Mouse (Mus musculus) heart, postnatal 0 days (tissue): Measurements from ENCODE around the gene Mettl22. TPM values are rescaled to one million over a fixed set of nuclear protein-coding genes. Genes with fewer than 3 reads are reported as not detected.
A peak's percentile ranks its signal among the peaks of the same experiment; 100 is the strongest.

Experiments used
- ATAC-seq: fragments of 200-750 bp; cut with Nextera tagmentation; 2 replicates; pipeline ENCODE4 v1.8.0; 2017; ENCODE audit warnings: low read depth, moderate number of reproducible peaks, moderate library complexity; ENCODE audit not compliant: insufficient read depth
- DNase-seq: peaks from one replicate; pipeline ENCODE4 v3.0.0-alpha.2; 2016; ENCODE audit warnings: low spot score
- H3K27ac ChIP-seq: fragments of 300-500 bp; sonication (generic); 2 replicates; pipeline ENCODE4 v1.5.1; 2014; ENCODE audit warnings: low read depth, mild to moderate bottlenecking
- H3K27me3 ChIP-seq: fragments of 300-500 bp; sonication (generic); 2 replicates; pipeline ENCODE4 v1.6.1; 2014; ENCODE audit warnings: low read length, mixed read lengths; ENCODE audit not compliant: control insufficient read depth, insufficient read depth
- H3K36me3 ChIP-seq: fragments of 300-500 bp; sonication (generic); replicated peaks from 2 replicates; pipeline ENCODE4 v1.6.1; 2014; ENCODE audit warnings: low read length, mixed read lengths; ENCODE audit not compliant: control insufficient read depth, insufficient read depth
- H3K4me1 ChIP-seq: fragments of 300-500 bp; sonication (generic); 2 replicates; pipeline ENCODE4 v1.6.1; 2014; ENCODE audit warnings: antibody characterized with exemption; ENCODE audit not compliant: control insufficient read depth, insufficient read depth
- H3K4me2 ChIP-seq: fragments of 300-500 bp; sonication (generic); 2 replicates; pipeline ENCODE4 v1.6.1; 2014; ENCODE audit warnings: low read depth, mild to moderate bottlenecking, low read length, moderate library complexity
- H3K4me3 ChIP-seq: fragments of 300-500 bp; sonication (generic); 2 replicates; pipeline ENCODE4 v1.5.1; 2014; ENCODE audit warnings: low read depth, low read length
- H3K9ac ChIP-seq: fragments of 300-500 bp; sonication (generic); replicated peaks from 2 replicates; pipeline ENCODE4 v1.6.1; 2014; ENCODE audit warnings: low read depth, low read length, mixed read lengths
- H3K9me3 ChIP-seq: fragments of 300-500 bp; sonication (generic); replicated peaks from 2 replicates; pipeline ENCODE4 v1.6.1; 2016; ENCODE audit warnings: low read length; ENCODE audit not compliant: control insufficient read depth
- CTCF ChIP-seq: IDR thresholded peaks from 2 replicates; pipeline ENCODE4 v1.5.1; 2016; ENCODE audit warnings: antibody characterized with exemption, control low read depth, low read depth
- EP300 ChIP-seq: IDR thresholded peaks from 2 replicates; pipeline ENCODE4 v1.6.1; 2016; ENCODE audit warnings: antibody characterized with exemption, low read depth
- WGBS: fragments of 180-500 bp; shearing (Covaris S2); extraction: QIAGEN DNeasy Blood & Tissue Kit; methylation state at CpG from one replicate; pipeline ENCODE4 v1.1.7; 2014; 5-methylcytosine and 5-hydroxymethylcytosine counted together
- polyA plus RNA-seq: library from polyadenylated mRNA; unstranded; fragments of >200 nt; fragmentation: Nextera tagmentation; extraction: Ambion mirVana; gene quantifications from 2 replicates; pipeline ENCODE4 v1.2.1, GENCODE M21; 2015
- total RNA-seq: library from RNA; depleted of rRNA; stranded (reverse); fragments of >200 nt; gene quantifications from 2 replicates; pipeline ENCODE4 v1.2.3, GENCODE M21; 2014; ENCODE audit warnings: low replicate concordance

Gene Mettl22
- total and polyA plus RNA-seq, 2 experiments from 2014 or later = 26.4 to 43.4 TPM

DNA sequence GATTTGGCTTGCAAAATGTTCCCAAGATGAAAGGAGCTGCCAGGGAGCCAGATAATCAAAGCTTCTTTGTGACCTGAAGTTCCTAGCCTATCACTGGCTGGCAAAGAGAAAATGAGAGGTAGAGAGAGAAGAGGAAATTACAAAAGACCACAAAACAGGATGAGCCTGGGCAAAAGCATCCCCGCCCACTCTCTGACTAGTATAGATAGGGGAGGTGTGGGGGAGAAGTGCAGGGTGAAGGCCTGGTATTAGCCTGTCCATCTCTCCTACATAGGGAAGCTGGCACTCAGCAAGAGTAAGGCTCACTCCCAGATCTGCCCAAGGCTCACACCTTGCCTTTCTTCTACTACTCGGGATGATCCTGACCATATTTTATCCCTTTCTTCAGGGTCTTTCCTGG is 15.4 kb upstream of the Mettl22 start:
- Histone ChIP-seq H3K4me3 (no peak overlapping the region), H3K27me3 (peaks cover 10% of the 10 kb centered on the region; the same call in 1 of the 2 replicates), H3K27ac (no peak overlapping the region), H3K36me3 (no peaks in the 10 kb centered on the region), H3K9me3 (no peaks in the 10 kb centered on the region), H3K9ac (no peak overlapping the region), H3K4me2 (no peak overlapping the region), H3K4me1 (no peaks in the 10 kb centered on the region)
- ATAC-seq = no peak
- WGBS = 29% methylated on average over 2 of the region's 2 CpGs
- DNase-seq = no peak
- TF ChIP-seq CTCF (no peak), EP300 (no peak)

DNA sequence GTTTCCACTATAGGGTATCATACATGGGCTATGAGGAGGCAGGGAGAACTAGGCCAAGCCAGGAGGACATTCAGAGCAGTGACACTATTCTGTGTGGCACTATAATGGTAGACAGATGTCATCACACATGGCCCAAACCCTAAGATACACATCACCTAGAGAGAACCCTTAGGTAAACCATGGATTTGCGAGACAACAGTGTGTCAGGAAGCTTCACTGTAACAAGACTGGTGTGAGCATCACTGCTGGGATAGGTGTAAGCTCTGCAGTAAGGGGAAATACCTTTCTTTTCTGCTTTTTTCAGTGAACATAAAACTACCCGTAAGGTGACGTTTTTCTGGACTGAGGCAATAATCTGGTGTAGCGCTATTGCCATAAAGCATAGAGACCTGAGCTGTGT is 12.2 kb upstream of the Mettl22 start:
- ATAC-seq = no peak
- H3K27me3 ChIP-seq = peaks cover 4% of the 10 kb centered on the region; the same call in 1 of the 2 replicates
- no peaks in the 10 kb centered on the region for H3K9me3 ChIP-seq
- H3K4me1 ChIP-seq = no peaks in the 10 kb centered on the region
- H3K4me2 ChIP-seq = no peak overlapping the region
- DNase-seq = no peak
- TF ChIP-seq EP300 (no peak), CTCF (no peak)
- H3K4me3 ChIP-seq = no peak overlapping the region
- H3K36me3 ChIP-seq = no peaks in the 10 kb centered on the region
- H3K9ac ChIP-seq = no peak overlapping the region
- H3K27ac ChIP-seq = no peak overlapping the region
- WGBS = 82% methylated on average over 4 of the region's 4 CpGs

DNA sequence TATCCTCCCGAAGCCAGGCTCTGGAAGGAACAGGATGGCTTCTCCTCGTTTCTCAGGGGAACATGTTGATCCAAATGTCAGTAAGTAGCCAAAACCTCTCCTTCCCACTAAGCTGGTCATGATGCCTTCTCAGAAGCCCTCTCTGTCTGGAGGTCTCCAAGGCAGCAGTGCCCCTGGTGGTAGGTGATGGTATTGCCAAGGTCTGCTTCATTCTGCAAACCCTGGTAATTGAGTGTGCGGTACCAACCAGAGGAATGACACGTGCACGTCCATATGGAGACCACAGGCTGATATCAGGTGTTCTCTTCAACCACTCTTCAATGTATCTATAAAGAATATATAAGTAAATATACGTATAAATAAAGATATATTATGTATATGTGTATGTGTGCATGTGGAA is 11.5 kb upstream of the Mettl22 start:
- peak; percentile 30 for DNase-seq
- H3K4me2 ChIP-seq = no peak overlapping the region
- TF ChIP-seq CTCF = peak; percentile 88
- TF ChIP-seq EP300 = no peak
- no peak overlapping the region for H3K9ac ChIP-seq
- ATAC-seq = 0 out of 2 replicates have a peak, but pooled peaks have one; percentile 41
- no peak overlapping the region for H3K4me3 ChIP-seq
- H3K27ac ChIP-seq = no peak overlapping the region
- WGBS = 16% methylated on average over 6 of the region's 6 CpGs
- H3K27me3 ChIP-seq = no peaks in the 10 kb centered on the region
- H3K36me3 ChIP-seq = no peaks in the 10 kb centered on the region
- no peaks in the 10 kb centered on the region for H3K9me3 ChIP-seq
- H3K4me1 ChIP-seq = no peaks in the 10 kb centered on the region

DNA sequence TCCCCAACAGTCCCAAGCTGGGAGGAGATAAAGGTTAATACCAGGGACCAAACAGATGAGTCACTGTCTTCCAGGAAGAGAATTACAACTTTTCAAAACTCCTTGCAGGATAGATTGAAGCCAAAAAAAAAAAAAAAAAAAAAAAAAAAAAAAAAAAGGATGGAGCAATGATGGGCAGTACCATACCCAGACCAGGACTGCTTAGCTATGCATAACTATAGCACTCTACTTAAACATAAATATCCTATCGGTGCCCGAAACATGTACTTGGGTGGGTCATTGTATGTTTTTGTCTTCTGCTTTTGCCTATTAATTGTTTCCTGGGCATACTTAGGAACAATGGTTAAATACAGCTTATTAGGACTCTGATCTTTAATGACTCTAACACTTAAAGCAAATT is 456 bp upstream of the Mettl22 start:
- Histone ChIP-seq H3K9ac (no peak overlapping the region), H3K9me3 (no peaks in the 10 kb centered on the region), H3K4me2 (peak overlapping the region; percentile 83), H3K36me3 (no peaks in the 10 kb centered on the region), H3K4me3 (peak overlapping the region; percentile 64), H3K4me1 (0 out of 2 replicates have a peak, but pooled peaks cover 7% of the 10 kb centered on the region), H3K27ac (no peak overlapping the region), H3K27me3 (no peaks in the 10 kb centered on the region)
- DNase-seq (no peak), ATAC-seq (no peak)
- TF ChIP-seq EP300 (no peak), CTCF (no peak)
- 80% methylated on average over 2 of the region's 2 CpGs for WGBS

DNA sequence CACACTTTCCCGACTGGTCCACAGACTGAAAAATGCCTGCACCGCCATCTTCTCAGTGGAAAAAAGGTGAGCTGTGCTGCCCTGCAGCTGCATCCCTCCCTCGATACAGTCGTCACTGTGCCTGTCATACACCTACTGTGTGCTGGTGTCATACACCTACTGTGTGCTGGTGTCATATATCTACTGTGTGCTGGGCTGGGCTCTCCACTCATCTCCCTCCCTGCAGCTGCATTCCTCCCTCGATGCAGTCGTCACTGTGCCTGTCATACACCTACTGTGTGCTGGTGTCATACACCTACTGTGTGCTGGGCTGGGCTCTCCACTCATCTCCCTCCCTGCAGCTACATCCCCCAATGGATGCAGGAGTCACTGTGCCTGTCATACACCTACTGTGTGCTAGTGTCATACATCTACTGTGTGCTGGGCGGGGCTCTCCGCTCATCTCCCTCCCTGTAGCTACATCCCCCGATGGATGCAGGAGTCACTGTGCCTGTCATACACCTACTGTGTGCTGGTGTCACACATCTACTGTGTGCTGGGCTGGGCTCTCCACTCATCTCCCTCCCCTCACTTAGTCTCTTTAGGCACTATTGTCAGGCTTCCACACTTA is 16.9 kb downstream of the Mettl22 start:
- H3K4me1 ChIP-seq = no peaks in the 10 kb centered on the region
- H3K4me2 ChIP-seq = no peak overlapping the region
- H3K4me3 ChIP-seq = no peak overlapping the region
- no peak overlapping the region for H3K27ac ChIP-seq
- H3K9ac ChIP-seq = no peak overlapping the region
- ATAC-seq (no peak), DNase-seq (no peak)
- H3K27me3 ChIP-seq = no peaks in the 10 kb centered on the region
- peaks cover 55% of the 10 kb centered on the region for H3K36me3 ChIP-seq
- 90% methylated on average over 9 of the region's 9 CpGs for WGBS
- no peaks in the 10 kb centered on the region for H3K9me3 ChIP-seq
- TF ChIP-seq EP300 = no peak
- TF ChIP-seq CTCF = no peak

DNA sequence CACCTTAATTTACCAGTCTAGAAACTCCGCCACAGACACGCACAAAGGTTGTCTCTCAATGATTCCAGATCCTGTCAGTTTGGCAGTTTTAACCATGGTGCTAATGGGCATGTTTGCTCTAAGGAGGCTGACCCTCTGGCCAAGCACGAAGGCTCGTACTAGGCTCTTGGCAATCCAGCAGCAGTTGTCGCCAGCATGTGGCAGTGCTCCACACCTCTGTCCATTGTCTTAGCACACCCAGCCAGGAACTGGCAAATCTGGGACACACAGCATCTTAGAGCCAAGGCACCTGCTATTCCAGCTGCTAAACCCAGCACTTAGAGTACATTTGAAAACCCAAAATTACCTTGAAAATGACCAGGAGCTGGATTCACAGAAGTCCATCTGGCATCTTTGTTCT is 18.8 kb downstream of the Mettl22 start:
- Histone ChIP-seq H3K36me3 (peaks cover 41% of the 10 kb centered on the region), H3K4me1 (no peaks in the 10 kb centered on the region), H3K27ac (no peak overlapping the region), H3K4me3 (no peak overlapping the region), H3K9ac (no peak overlapping the region), H3K9me3 (no peaks in the 10 kb centered on the region), H3K27me3 (no peaks in the 10 kb centered on the region), H3K4me2 (no peak overlapping the region)
- TF ChIP-seq CTCF (no peak), EP300 (no peak)
- DNase-seq (no peak), ATAC-seq (no peak)
- 82% methylated on average over 5 of the region's 5 CpGs for WGBS
